Mouse (Mus musculus) heart, embryonic 12.5 days (tissue): ENCODE results near the gene Gm12845. TPM values are rescaled to one million over a fixed set of nuclear protein-coding genes. Genes with fewer than 3 reads are reported as not detected.

Source experiments
- ATAC-seq: fragments of 200-750 bp; cut with Nextera tagmentation; 2 replicates; pipeline ENCODE4 v1.8.0; 2017; ENCODE audit warnings: moderate TSS enrichment, moderate library complexity; ENCODE audit not compliant: insufficient number of reproducible peaks, low FRiP score
- H3K27ac ChIP-seq: fragments of 300-500 bp; sonication (generic); 2 replicates; pipeline ENCODE4 v1.5.1; 2016; ENCODE audit warnings: mild to moderate bottlenecking, moderate library complexity; ENCODE audit not compliant: poor library complexity, severe bottlenecking
- H3K27me3 ChIP-seq: fragments of 300-500 bp; sonication (generic); replicated peaks from 2 replicates; pipeline ENCODE4 v1.6.1; 2016; ENCODE audit warnings: mild to moderate bottlenecking, moderate library complexity
- H3K36me3 ChIP-seq: fragments of 300-500 bp; sonication (generic); 2 replicates; pipeline ENCODE4 v1.6.1; 2016; ENCODE audit warnings: mild to moderate bottlenecking, moderate library complexity
- H3K4me1 ChIP-seq: fragments of 300-500 bp; sonication (generic); replicated peaks from 2 replicates; pipeline ENCODE4 v1.6.1; 2016; ENCODE audit warnings: mild to moderate bottlenecking
- H3K4me2 ChIP-seq: fragments of 300-500 bp; sonication (generic); 2 replicates; pipeline ENCODE4 v1.6.1; 2016; ENCODE audit warnings: mild to moderate bottlenecking, moderate library complexity
- H3K4me3 ChIP-seq: fragments of 300-500 bp; sonication (generic); 2 replicates; pipeline ENCODE4 v1.5.1; 2016; ENCODE audit warnings: mild to moderate bottlenecking
- H3K9ac ChIP-seq: fragments of 300-500 bp; sonication (generic); 2 replicates; pipeline ENCODE4 v1.6.1; 2016; ENCODE audit warnings: mild to moderate bottlenecking, moderate library complexity
- H3K9me3 ChIP-seq: fragments of 300-500 bp; sonication (generic); replicated peaks from 2 replicates; pipeline ENCODE4 v1.6.1; 2016; ENCODE audit warnings: mild to moderate bottlenecking, moderate library complexity
- WGBS: fragments of 180-500 bp; shearing (Covaris S2); methylation state at CpG from one replicate; pipeline ENCODE4 v1.1.7; 2016; 5-methylcytosine and 5-hydroxymethylcytosine counted together
- polyA plus RNA-seq: library from polyadenylated mRNA; unstranded; fragments of >200 nt; fragmentation: Nextera tagmentation; extraction: Ambion mirVana; gene quantifications from 2 replicates; pipeline ENCODE4 v1.2.1, GENCODE M21; 2016

Gene Gm12845
- not detected in 2 replicates for polyA plus RNA-seq

GRCm38 (mm10) chr4:117724112-117724511, at the start of gene Gm12845:
Gene Gm12845, plus strand, starts transcription at chr4:117724412.
- Histone ChIP-seq H3K27ac (no peak within 1 kb of the TSS), H3K36me3 (no peaks in the 10 kb centered on the region), H3K4me3 (no peak within 1 kb of the TSS), H3K9ac (no peak within 1 kb of the TSS), H3K27me3 (no peaks in the 10 kb centered on the region; the same call in 1 of the 2 replicates), H3K4me1 (no peaks in the 10 kb centered on the region), H3K4me2 (no peak within 1 kb of the TSS), H3K9me3 (no peaks in the 10 kb centered on the region)
- WGBS: 82% methylated on average over 1 of the region's 1 CpGs
- no peak for ATAC-seq

- ATAC-seq: no peak
- no peaks in the 10 kb centered on the region for H3K9me3 ChIP-seq
- no peaks in the 10 kb centered on the region for H3K27me3 ChIP-seq
- H3K27ac ChIP-seq: no peak overlapping the region
- peaks cover 83% of the 10 kb centered on the region for H3K36me3 ChIP-seq
- no peak overlapping the region for H3K4me3 ChIP-seq
- H3K9ac ChIP-seq: no peak overlapping the region
- WGBS: 22% methylated on average over 3 of the region's 3 CpGs
- H3K4me1 ChIP-seq: peaks cover 11% of the 10 kb centered on the region
- H3K4me2 ChIP-seq: no peak overlapping the region
Observed at GRCm38 (mm10) chr4:117676903-117677302, 47.3 kb upstream of the Gm12845 start.

- H3K9ac ChIP-seq: 0 out of 2 replicates have a peak overlapping the region, but pooled peaks have one; percentile 89
- no peaks in the 10 kb centered on the region for H3K9me3 ChIP-seq
- WGBS: 81% methylated on average over 6 of the region's 6 CpGs
- H3K27ac ChIP-seq: no peak overlapping the region
- peak overlapping the region; percentile 85 for H3K4me2 ChIP-seq
- peak overlapping the region; percentile 73 for H3K4me3 ChIP-seq
- H3K36me3 ChIP-seq: peaks cover 44% of the 10 kb centered on the region
- no peaks in the 10 kb centered on the region for H3K27me3 ChIP-seq
- peaks cover 9% of the 10 kb centered on the region for H3K4me1 ChIP-seq
- no peak for ATAC-seq
Observed at GRCm38 (mm10) chr4:117680963-117681362, 43.2 kb upstream of the Gm12845 start.

GRCm38 (mm10) chr4:117681931-117682461, 42.2 kb upstream of the Gm12845 start, which contains the start of gene Dmap1:
Gene Dmap1, minus strand, starts transcription at chr4:117682273.
- Histone ChIP-seq H3K27me3 (no peaks in the 10 kb centered on the region), H3K4me1 (peaks cover 9% of the 10 kb centered on the region), H3K4me3 (peak within 1 kb of the TSS; percentile 73), H3K9me3 (no peaks in the 10 kb centered on the region), H3K27ac (no peak within 1 kb of the TSS), H3K9ac (peak within 1 kb of the TSS; percentile 89), H3K4me2 (peak within 1 kb of the TSS; percentile 85), H3K36me3 (peaks cover 36% of the 10 kb centered on the region)
- peak; percentile 85 for ATAC-seq
- under 1% methylated on average over 33 of the region's 33 CpGs for WGBS

- no peak for ATAC-seq
- H3K27ac ChIP-seq: no peak overlapping the region
- H3K36me3 ChIP-seq: peaks cover 33% of the 10 kb centered on the region
Observed at GRCm38 (mm10) chr4:117682463-117682862, 41.7 kb upstream of the Gm12845 start.

GRCm38 (mm10) chr4:117683048-117683768, 41.0 kb upstream of the Gm12845 start:
- no peak for ATAC-seq
- Histone ChIP-seq H3K4me3 (no peak overlapping the region), H3K4me1 (peaks cover 9% of the 10 kb centered on the region), H3K27me3 (no peaks in the 10 kb centered on the region), H3K9me3 (no peaks in the 10 kb centered on the region), H3K4me2 (no peak overlapping the region), H3K27ac (no peak overlapping the region), H3K9ac (no peak overlapping the region), H3K36me3 (peaks cover 27% of the 10 kb centered on the region)
- WGBS: 65% methylated on average over 6 of the region's 6 CpGs

More at GRCm38 (mm10) chr4:117682463-117682862, 41.7 kb upstream of the Gm12845 start:
- Histone ChIP-seq H3K9me3 (no peaks in the 10 kb centered on the region), H3K9ac (peak overlapping the region; percentile 89; the same call in 1 of the 2 replicates), H3K4me2 (peak overlapping the region; percentile 85), H3K4me3 (peak overlapping the region; percentile 73), H3K4me1 (peaks cover 9% of the 10 kb centered on the region), H3K27me3 (no peaks in the 10 kb centered on the region)

- no peaks in the 10 kb centered on the region for H3K36me3 ChIP-seq
- no peak for ATAC-seq
- no peak overlapping the region for H3K4me3 ChIP-seq
- no peak overlapping the region for H3K4me2 ChIP-seq
- H3K4me1 ChIP-seq: peaks cover 3% of the 10 kb centered on the region
- no peaks in the 10 kb centered on the region for H3K9me3 ChIP-seq
- 73% methylated on average over 4 of the region's 4 CpGs for WGBS
- H3K27ac ChIP-seq: no peak overlapping the region
- no peaks in the 10 kb centered on the region for H3K27me3 ChIP-seq
- H3K9ac ChIP-seq: no peak overlapping the region
Observed at GRCm38 (mm10) chr4:117686354-117686753, 37.9 kb upstream of the Gm12845 start.

GRCm38 (mm10) chr4:117705361-117705760, 18.9 kb upstream of the Gm12845 start:
- Histone ChIP-seq H3K36me3 (no peaks in the 10 kb centered on the region), H3K9ac (no peak overlapping the region), H3K9me3 (no peaks in the 10 kb centered on the region), H3K4me2 (no peak overlapping the region), H3K4me1 (no peaks in the 10 kb centered on the region), H3K27ac (no peak overlapping the region), H3K4me3 (no peak overlapping the region), H3K27me3 (no peaks in the 10 kb centered on the region)
- ATAC-seq: no peak
- 5% methylated on average over 7 of the region's 7 CpGs for whole genome bisulfite sequencing

- Histone ChIP-seq H3K9ac (no peak overlapping the region), H3K4me3 (no peak overlapping the region), H3K4me2 (no peak overlapping the region), H3K27me3 (no peaks in the 10 kb centered on the region), H3K9me3 (no peaks in the 10 kb centered on the region), H3K36me3 (no peaks in the 10 kb centered on the region), H3K27ac (no peak overlapping the region), H3K4me1 (no peaks in the 10 kb centered on the region)
- WGBS: 60% methylated on average over 3 of the region's 3 CpGs
- ATAC-seq: no peak
Observed at GRCm38 (mm10) chr4:117708780-117709550, 15.2 kb upstream of the Gm12845 start.

- Histone ChIP-seq H3K36me3 (no peaks in the 10 kb centered on the region), H3K9me3 (no peaks in the 10 kb centered on the region), H3K27ac (no peak overlapping the region), H3K27me3 (no peaks in the 10 kb centered on the region), H3K9ac (no peak overlapping the region), H3K4me1 (no peaks in the 10 kb centered on the region), H3K4me2 (no peak overlapping the region), H3K4me3 (no peak overlapping the region)
- no peak for ATAC-seq
- WGBS: 60% methylated on average over 3 of the region's 3 CpGs
Observed at GRCm38 (mm10) chr4:117712314-117712713, 11.9 kb upstream of the Gm12845 start.
